Mouse (Mus musculus) thymus, adult 2 months (tissue): ENCODE measurements around the gene Wdr93. TPM values are rescaled to one million over a fixed set of nuclear protein-coding genes. Genes with fewer than 3 reads are reported as not detected.

ENCODE experiments used
- DNase-seq: peaks from one replicate; pipeline ENCODE4 v3.0.0; 2021
- H3K27ac ChIP-seq: fragments of 200-500 bp; 2 replicates; pipeline ENCODE4 v1.5.1; 2012; ENCODE audit warnings: low read length, control low read depth; ENCODE audit not compliant: control insufficient read depth, insufficient read depth
- H3K27me3 ChIP-seq: fragments of 200-500 bp; 2 replicates; pipeline ENCODE4 v1.6.1; 2012; ENCODE audit warnings: mild to moderate bottlenecking, low read length, moderate library complexity, mixed read lengths; ENCODE audit not compliant: control insufficient read depth, insufficient read depth
- H3K36me3 ChIP-seq: fragments of 200-500 bp; 2 replicates; pipeline ENCODE4 v1.6.1; 2012; ENCODE audit warnings: mild to moderate bottlenecking, low read length, moderate library complexity; ENCODE audit not compliant: control insufficient read depth, insufficient read depth
- H3K4me1 ChIP-seq: fragments of 200-500 bp; replicated peaks from 2 replicates; pipeline ENCODE4 v1.6.1; 2012; ENCODE audit warnings: low read length; ENCODE audit not compliant: control insufficient read depth, insufficient read depth
- H3K4me3 ChIP-seq: fragments of 200-500 bp; 2 replicates; pipeline ENCODE4 v1.5.1; 2012; ENCODE audit warnings: mild to moderate bottlenecking, low read length, control low read depth, moderate library complexity; ENCODE audit not compliant: control insufficient read depth, insufficient read depth
- CTCF ChIP-seq: fragments of 200-500 bp; IDR thresholded peaks from 2 replicates; pipeline ENCODE4 v1.5.1; 2012; ENCODE audit warnings: mild to moderate bottlenecking, control low read depth, low read length, moderate library complexity, borderline replicate concordance; ENCODE audit not compliant: control insufficient read depth, poor library complexity, insufficient read depth; ENCODE audit errors: extremely low read depth
- POLR2A ChIP-seq: fragments of 200-500 bp; IDR thresholded peaks from 2 replicates; pipeline ENCODE4 v1.6.1; 2012; ENCODE audit warnings: mild to moderate bottlenecking, low read length, control low read depth, moderate library complexity; ENCODE audit not compliant: control insufficient read depth, poor library complexity, insufficient read depth; ENCODE audit errors: extremely low read depth
- WGBS: fragments of 180-500 bp; shearing (Covaris S2); methylation state at CpG from one replicate; pipeline ENCODE4 v1.1.7; 2018; 5-methylcytosine and 5-hydroxymethylcytosine counted together
- polyA plus RNA-seq: library from polyadenylated mRNA; depleted of rRNA; stranded (reverse); fragments of >200 nt; gene quantifications from 2 replicates; pipeline ENCODE4 v1.2.3, GENCODE M21; 2012

The Wdr93 gene
- polyA plus RNA-seq, 1 experiment: 0.22 TPM

- no peak overlapping the region for H3K4me3 ChIP-seq
- H3K36me3 ChIP-seq: no peaks in the 10 kb centered on the region
- no peak overlapping the region for H3K27ac ChIP-seq
- H3K27me3 ChIP-seq: no peaks in the 10 kb centered on the region; the same call in 1 of the 2 replicates
- WGBS: 34% methylated on average over 5 of the region's 5 CpGs
- TF ChIP-seq CTCF: no peak
- no peak for TF ChIP-seq POLR2A
- H3K4me1 ChIP-seq: no peaks in the 10 kb centered on the region
- DNase-seq: no peak
These were observed 55.6 kb downstream of the Wdr93 start for GRCm38 (mm10) chr7:79798606-79799005.

- DNase-seq: peak; percentile 59
- no peaks in the 10 kb centered on the region; the same call in 1 of the 2 replicates for H3K27me3 ChIP-seq
- WGBS: 3% methylated on average over 8 of the region's 8 CpGs
These were observed 56.1 kb downstream of the Wdr93 start for GRCm38 (mm10) chr7:79799048-79799447.

GRCm38 (mm10) chr7:79799506-79799905 is 56.5 kb downstream of the Wdr93 start:
- 74% methylated on average over 6 of the region's 6 CpGs for WGBS
- no peak for TF ChIP-seq POLR2A
- no peak for TF ChIP-seq CTCF
- DNase-seq: no peak
- no peaks in the 10 kb centered on the region for H3K4me1 ChIP-seq
- no peak overlapping the region for H3K4me3 ChIP-seq
- H3K27ac ChIP-seq: no peak overlapping the region
- no peaks in the 10 kb centered on the region for H3K36me3 ChIP-seq
- H3K27me3 ChIP-seq: no peaks in the 10 kb centered on the region; the same call in 1 of the 2 replicates

More at GRCm38 (mm10) chr7:79799048-79799447, 56.1 kb downstream of the Wdr93 start:
- no peaks in the 10 kb centered on the region for H3K4me1 ChIP-seq
- no peak overlapping the region for H3K4me3 ChIP-seq
- H3K36me3 ChIP-seq: no peaks in the 10 kb centered on the region
- TF ChIP-seq CTCF (peak; percentile 45; the same call in 1 of the 2 replicates), POLR2A (no peak)
- H3K27ac ChIP-seq: no peak overlapping the region

- no peak for DNase-seq
- no peaks in the 10 kb centered on the region; the same call in 1 of the 2 replicates for H3K27me3 ChIP-seq
- TF ChIP-seq CTCF (no peak), POLR2A (no peak)
- no peaks in the 10 kb centered on the region for H3K36me3 ChIP-seq
- H3K4me1 ChIP-seq: no peaks in the 10 kb centered on the region
- no peak overlapping the region for H3K4me3 ChIP-seq
- 86% methylated on average over 4 of the region's 4 CpGs for WGBS
- H3K27ac ChIP-seq: no peak overlapping the region
These were observed 57.4 kb downstream of the Wdr93 start for GRCm38 (mm10) chr7:79800336-79800735.

- no peak for TF ChIP-seq CTCF
- TF ChIP-seq POLR2A: no peak
- H3K36me3 ChIP-seq: no peaks in the 10 kb centered on the region
- DNase-seq: no peak
- H3K4me1 ChIP-seq: no peaks in the 10 kb centered on the region
- H3K27me3 ChIP-seq: no peaks in the 10 kb centered on the region
- no peak overlapping the region for H3K4me3 ChIP-seq
- H3K27ac ChIP-seq: no peak overlapping the region
- WGBS: 89% methylated on average over 11 of the region's 11 CpGs
These were observed 58.4 kb downstream of the Wdr93 start for GRCm38 (mm10) chr7:79801391-79801790.

- WGBS: 85% methylated on average over 5 of the region's 5 CpGs
These were observed 59.1 kb downstream of the Wdr93 start for GRCm38 (mm10) chr7:79802037-79802436.

GRCm38 (mm10) chr7:79803887-79804286 is 60.9 kb downstream of the Wdr93 start:
- DNase-seq: no peak
- Histone ChIP-seq H3K27ac (no peak overlapping the region), H3K4me3 (no peak overlapping the region), H3K36me3 (no peaks in the 10 kb centered on the region), H3K27me3 (no peaks in the 10 kb centered on the region), H3K4me1 (no peaks in the 10 kb centered on the region)
- 58% methylated on average over 2 of the region's 2 CpGs for WGBS
- TF ChIP-seq POLR2A: no peak
- no peak for TF ChIP-seq CTCF

More at GRCm38 (mm10) chr7:79802037-79802436, 59.1 kb downstream of the Wdr93 start:
- no peak for DNase-seq
- no peak overlapping the region for H3K4me3 ChIP-seq
- H3K4me1 ChIP-seq: no peaks in the 10 kb centered on the region
- TF ChIP-seq CTCF (no peak), POLR2A (no peak)
- no peak overlapping the region for H3K27ac ChIP-seq
- H3K27me3 ChIP-seq: no peaks in the 10 kb centered on the region
- no peaks in the 10 kb centered on the region for H3K36me3 ChIP-seq
